Mouse (Mus musculus) bone marrow macrophage, adult 2 months (primary cell): Measurements from ENCODE around the gene Atp6v1g3.

ENCODE experiments used
- CTCF ChIP-seq: IDR thresholded peaks from 2 replicates; pipeline ENCODE4 v1.5.1; 2012; ENCODE audit warnings: low read depth, mild to moderate bottlenecking, low read length, moderate library complexity
- POLR2A ChIP-seq: IDR thresholded peaks from 2 replicates; pipeline ENCODE4 v1.6.1; 2012; ENCODE audit warnings: mild to moderate bottlenecking, low read depth, low read length, borderline replicate concordance

GRCm38 (mm10) chr1:138256172-138256789 lies 17.3 kb upstream of the Atp6v1g3 start:
- TF ChIP-seq CTCF (no peak), POLR2A (no peak)
